Mouse (Mus musculus) spleen, embryonic (tissue): ENCODE results near the gene Phf12.

Experiments used
- CTCF ChIA-PET: fragments of 350-600 bp; sonication (Branson Sonifier 250); formaldehyde crosslinking; loops from one replicate; lab custom pipeline; 2022; lab: Charles Lee

The Phf12 gene

DNA sequence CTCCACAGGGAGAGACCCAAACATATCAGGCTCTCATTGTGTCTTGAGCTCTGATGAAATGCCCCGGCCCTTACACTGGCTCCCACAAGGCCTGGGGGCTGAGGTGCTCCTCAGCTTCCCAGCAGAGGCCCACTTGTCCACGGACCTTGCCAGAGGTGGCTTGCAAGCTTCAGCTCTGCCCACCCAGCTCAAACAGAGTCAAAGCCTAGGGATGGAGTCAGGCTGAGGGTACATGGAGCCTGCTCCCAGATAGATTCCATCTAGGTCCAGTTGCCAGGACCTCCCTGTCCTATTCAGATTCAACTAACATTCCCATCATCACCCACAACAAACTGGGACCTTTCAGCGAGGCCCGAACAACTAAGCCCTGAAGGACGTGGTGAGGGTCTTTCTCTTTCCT lies 89.4 kb downstream of the Phf12 start:
- CTCF ChIA-PET = no interaction called here

DNA sequence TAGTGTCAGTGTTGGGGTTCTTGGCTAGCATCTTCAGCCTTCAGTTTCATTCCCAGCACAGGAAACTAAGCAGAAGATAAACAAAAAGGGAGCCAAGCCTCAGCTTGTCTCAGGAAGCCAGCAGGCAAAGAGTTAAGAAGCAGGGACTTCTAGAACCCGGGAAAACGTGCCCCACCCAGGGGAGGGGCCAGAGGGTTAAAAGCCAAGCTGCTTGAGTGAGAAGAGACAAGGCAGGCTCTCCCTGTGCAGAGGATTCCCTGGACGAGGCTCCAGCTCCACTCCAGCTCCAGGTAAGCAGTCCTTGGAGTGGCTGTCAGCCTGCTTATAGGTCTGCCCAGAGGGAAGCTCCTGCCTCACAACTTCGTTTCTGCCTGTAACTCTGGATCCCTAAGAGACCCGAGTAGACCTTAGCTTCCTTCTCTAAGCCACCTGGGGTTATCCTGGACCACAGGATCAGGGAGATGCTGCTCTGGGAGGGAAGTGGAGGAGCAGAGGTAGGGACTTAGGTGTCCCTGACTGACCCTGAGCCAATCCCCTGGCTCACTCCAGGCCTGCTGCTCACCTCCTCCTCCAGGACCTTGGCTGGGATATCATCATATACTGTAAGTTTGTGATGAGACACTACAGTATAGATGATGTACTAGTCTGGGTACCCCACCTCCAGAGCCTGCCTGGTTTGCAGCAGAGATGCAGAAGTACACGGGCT lies 90.0 kb downstream of the Phf12 start:
- CTCF ChIA-PET = no interaction called here

DNA sequence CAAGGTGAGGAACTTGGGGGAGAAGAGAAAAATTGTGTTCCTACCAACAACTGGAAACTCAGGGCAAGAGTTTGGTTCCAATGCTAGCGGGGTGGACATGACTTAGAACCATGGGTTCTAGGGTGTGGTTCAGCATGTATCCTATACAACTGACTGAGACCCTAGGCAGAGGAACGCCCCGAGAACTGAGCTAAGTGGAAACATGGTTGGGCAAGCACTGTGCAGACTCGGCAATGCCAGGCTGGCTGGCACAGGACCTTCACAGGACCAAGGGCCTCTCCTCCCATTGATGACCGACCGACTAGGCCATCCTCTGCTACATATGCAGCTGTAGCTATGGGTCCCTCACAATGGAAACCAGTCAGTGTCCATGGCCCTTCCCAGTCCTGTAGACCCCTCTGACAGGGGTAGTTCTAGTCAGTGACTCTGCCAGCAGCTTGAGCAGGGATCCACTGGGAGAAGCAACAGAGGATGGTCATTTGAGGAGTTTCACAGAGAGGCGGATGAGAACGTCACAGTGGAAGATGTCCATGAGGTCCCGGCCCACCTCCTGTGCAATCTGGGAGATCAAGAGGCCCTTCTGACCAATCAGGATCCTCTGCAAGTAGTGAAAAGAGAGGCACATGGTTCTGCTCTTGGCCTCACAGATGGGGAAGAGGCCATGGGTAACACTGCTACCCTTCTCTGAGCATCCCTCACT lies 91.2 kb downstream of the Phf12 start:
- CTCF ChIA-PET = no interaction called here

DNA sequence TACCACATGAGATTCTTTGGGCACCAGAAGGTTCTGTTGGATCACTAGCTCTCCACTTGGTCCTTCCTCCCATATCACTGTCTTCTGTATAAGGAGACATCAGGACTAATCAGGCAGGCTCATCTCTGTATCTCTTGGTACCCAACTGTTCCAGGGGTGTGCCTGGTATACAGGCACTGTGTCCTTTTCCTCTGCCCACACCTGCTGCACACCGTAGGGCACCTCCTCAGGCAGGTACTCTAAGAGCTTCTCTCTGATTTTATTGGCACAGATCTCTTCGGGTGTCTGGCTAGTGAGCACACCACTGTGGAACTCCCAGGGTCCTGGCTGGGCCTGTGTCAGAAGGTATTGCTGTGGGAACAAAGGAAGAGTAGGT lies 91.7 kb downstream of the Phf12 start:
- CTCF ChIA-PET = no interaction called here

DNA sequence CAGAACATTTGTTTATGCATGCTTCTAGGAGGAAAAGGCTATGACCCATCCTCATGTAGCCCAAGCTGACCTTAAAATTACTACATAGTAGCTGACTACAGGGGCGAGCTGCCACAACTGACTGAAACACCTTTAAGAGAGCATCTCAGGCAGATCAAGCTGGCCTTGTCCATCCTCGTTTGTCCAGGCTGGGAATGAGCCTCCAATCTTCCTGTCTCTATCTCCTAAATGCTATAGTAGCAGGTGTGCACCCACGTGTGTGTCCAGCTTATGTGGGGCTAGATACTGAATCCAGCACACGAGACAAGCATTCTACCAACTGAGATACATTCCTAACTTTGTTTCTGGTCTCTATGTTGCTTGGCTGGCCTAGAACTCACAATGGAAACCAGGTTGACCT lies 92.1 kb downstream of the Phf12 start:
- CTCF ChIA-PET = no interaction called here
